Mouse (Mus musculus): ENCODE data around the gene Hist1h4d. TPM values are rescaled to one million over a fixed set of nuclear protein-coding genes. Genes with fewer than 3 reads are reported as not detected.
"Not testable (repeated sequence)": the region's sequence is repeated elsewhere in the genome, so short reads cannot be mapped to it uniquely, and the experiment has no call there.

The Hist1h4d gene
- polyA plus RNA-seq, 1 experiment from 2014 or later: 126 TPM

DNA sequence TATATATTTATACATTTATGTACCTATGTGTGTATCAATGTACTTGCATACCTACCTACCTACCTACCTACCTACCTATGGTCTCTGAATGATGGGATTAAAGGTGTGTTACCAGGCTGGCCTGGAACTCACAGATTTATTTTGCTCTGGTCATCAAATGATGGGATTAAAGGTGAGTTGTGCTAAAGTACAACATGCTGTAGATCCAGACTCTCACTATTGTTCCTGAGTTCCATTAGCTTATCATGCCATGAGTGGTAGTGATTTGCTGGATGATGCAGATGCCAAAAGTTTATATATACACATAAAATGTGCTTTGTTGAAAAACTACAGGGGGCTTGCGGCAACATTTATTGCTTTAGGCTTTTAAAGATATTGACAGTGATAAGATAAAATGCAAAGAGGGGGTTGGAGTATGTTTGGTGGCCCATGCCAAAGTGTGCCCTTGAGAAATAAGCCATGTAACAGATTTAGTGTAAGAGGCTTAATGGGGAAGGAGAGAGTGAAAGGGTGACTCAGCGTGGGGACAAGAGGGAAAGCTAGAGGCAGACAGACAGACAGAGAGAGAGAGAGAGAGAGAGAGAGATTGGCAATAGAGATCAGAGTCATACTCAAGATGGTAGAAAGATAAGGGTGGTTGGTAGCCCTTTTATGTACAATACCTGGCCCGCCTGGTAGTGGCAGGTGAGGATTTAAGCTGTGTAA, 44.2 kb upstream of the Hist1h4d start:
- peak overlapping the region; percentile 50 for H3K4me3 ChIP-seq (ENCODE audit: low read depth, low read length)

DNA sequence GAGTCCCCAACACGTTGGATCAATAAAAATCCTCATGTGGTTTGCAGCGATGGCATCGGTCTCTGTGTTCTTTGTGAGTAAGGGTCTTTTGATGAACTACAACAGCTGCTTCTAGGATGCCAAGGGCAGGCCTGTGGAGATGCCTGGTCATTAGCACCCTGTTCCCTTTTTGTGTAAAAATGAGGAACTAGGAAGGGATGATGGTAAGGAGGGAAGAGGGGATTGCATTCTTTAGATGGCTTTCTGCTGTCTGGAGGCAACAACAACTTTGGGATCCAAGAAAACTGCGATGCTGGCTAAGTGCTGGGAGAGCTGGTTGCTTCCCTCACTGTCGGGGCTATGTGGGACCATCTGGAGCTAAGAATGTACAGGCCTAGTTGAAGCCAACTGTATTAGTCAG, 43.1 kb upstream of the Hist1h4d start:
- 70% methylated on average over 5 of the region's 5 CpGs for WGBS (ENCODE audit: insufficient replicate concordance)
- peak overlapping the region; percentile 74; the same call in 1 of the 2 replicates for H3K9ac ChIP-seq (ENCODE audit: low read depth, low read length)

More for the DNA sequence above, 44.2 kb upstream of the Hist1h4d start:
- peak overlapping the region; percentile 64 for H3K4me2 ChIP-seq (ENCODE audit: low read depth, low read length)
- peaks cover 28% of the 10 kb centered on the region for H3K4me1 ChIP-seq (ENCODE audit: control insufficient read depth, low read depth, low read length)
- no peaks in the 10 kb centered on the region for H3K9me3 ChIP-seq (replicated peaks; ENCODE audit: control insufficient read depth, low read length)
- peak overlapping the region; percentile 74 for H3K9ac ChIP-seq (ENCODE audit: low read depth, low read length)
- H3K27me3 ChIP-seq (ENCODE audit: control insufficient read depth, insufficient read depth, low read depth, low read length): no peaks in the 10 kb centered on the region
- ATAC-seq (ENCODE audit: low read depth): no peak
- H3K36me3 ChIP-seq (ENCODE audit: control insufficient read depth, insufficient read depth): no peaks in the 10 kb centered on the region
- peak overlapping the region; percentile 57 for H3K27ac ChIP-seq (ENCODE audit: low read length)
- 66% methylated on average over 3 of the region's 3 CpGs for WGBS (ENCODE audit: insufficient replicate concordance)

DNA sequence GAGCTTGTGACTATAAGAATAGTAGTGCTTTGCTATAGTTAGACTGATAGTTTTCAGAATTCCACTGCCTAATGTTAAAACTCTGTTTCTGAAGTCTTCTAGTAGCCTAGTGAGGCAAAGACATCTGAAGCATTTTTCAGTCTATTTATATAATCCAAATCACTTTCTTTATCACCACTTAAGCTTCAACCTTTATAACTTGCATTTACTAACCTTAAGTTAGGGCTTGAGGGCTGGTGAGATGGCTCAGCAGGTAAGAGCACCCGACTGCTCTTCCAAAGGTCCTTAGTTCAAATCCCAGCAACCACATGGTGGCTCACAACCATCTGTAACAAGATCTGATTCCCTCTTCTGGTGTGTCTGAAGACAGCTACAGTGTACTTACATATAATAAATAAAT, 41.6 kb upstream of the Hist1h4d start:
- not testable (repeated sequence) for H3K4me3 ChIP-seq (ENCODE audit: low read depth, low read length); H3K27me3 ChIP-seq (ENCODE audit: control insufficient read depth, insufficient read depth, low read depth, low read length); H3K9ac ChIP-seq (ENCODE audit: low read depth, low read length); H3K36me3 ChIP-seq (ENCODE audit: control insufficient read depth, insufficient read depth); ATAC-seq (ENCODE audit: low read depth); H3K4me2 ChIP-seq (ENCODE audit: low read depth, low read length); H3K9me3 ChIP-seq (replicated peaks; ENCODE audit: control insufficient read depth, low read length); H3K27ac ChIP-seq (ENCODE audit: low read length)
- H3K4me1 ChIP-seq (ENCODE audit: control insufficient read depth, low read depth, low read length): peaks cover 20% of the 10 kb centered on the region
- WGBS (ENCODE audit: insufficient replicate concordance): 80% methylated on average over 1 of the region's 1 CpGs

More for the DNA sequence above, 43.1 kb upstream of the Hist1h4d start:
- Histone ChIP-seq H3K4me1 (ENCODE audit: control insufficient read depth, low read depth, low read length) (peaks cover 20% of the 10 kb centered on the region), H3K9me3 (replicated peaks; ENCODE audit: control insufficient read depth, low read length) (no peaks in the 10 kb centered on the region), H3K4me2 (ENCODE audit: low read depth, low read length) (peak overlapping the region; percentile 64; the same call in 1 of the 2 replicates), H3K27ac (ENCODE audit: low read length) (peak overlapping the region; percentile 57), H3K27me3 (ENCODE audit: control insufficient read depth, insufficient read depth, low read depth, low read length) (no peaks in the 10 kb centered on the region), H3K36me3 (ENCODE audit: control insufficient read depth, insufficient read depth) (no peaks in the 10 kb centered on the region), H3K4me3 (ENCODE audit: low read depth, low read length) (peak overlapping the region; percentile 50; the same call in 1 of the 2 replicates)
- ATAC-seq (ENCODE audit: low read depth): no peak

DNA sequence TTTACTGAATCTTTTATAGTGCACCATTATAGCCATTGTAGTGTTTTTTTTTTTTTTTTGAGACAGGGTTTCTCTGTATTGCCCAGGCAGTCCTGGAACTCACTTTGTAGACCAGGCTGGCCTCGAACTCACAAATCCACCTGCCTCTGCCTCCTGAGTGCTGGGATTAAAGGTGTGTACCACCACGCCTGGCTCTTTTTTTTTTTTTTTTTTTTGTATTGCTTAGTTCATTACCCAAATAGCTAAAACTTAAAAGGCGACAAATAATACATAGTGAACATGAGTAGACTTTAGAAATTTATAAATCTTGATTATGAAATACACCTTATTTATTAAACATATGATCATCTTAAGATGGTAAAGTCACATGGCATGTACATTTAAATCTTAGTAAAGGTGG, 39.9 kb upstream of the Hist1h4d start:
- H3K27me3 ChIP-seq (ENCODE audit: control insufficient read depth, insufficient read depth, low read depth, low read length): no peaks in the 10 kb centered on the region
- 59% methylated on average over 3 of the region's 3 CpGs for WGBS (ENCODE audit: insufficient replicate concordance)
- no peaks in the 10 kb centered on the region for H3K36me3 ChIP-seq (ENCODE audit: control insufficient read depth, insufficient read depth)
- no peaks in the 10 kb centered on the region for H3K9me3 ChIP-seq (replicated peaks; ENCODE audit: control insufficient read depth, low read length)
- H3K4me2 ChIP-seq (ENCODE audit: low read depth, low read length): peak overlapping the region; percentile 53
- no peak for ATAC-seq (ENCODE audit: low read depth)
- no peak overlapping the region for H3K27ac ChIP-seq (ENCODE audit: low read length)
- peaks cover 19% of the 10 kb centered on the region for H3K4me1 ChIP-seq (ENCODE audit: control insufficient read depth, low read depth, low read length)
- H3K4me3 ChIP-seq (ENCODE audit: low read depth, low read length): peak overlapping the region; percentile 33
- peak overlapping the region; percentile 41; the same call in 1 of the 2 replicates for H3K9ac ChIP-seq (ENCODE audit: low read depth, low read length)

DNA sequence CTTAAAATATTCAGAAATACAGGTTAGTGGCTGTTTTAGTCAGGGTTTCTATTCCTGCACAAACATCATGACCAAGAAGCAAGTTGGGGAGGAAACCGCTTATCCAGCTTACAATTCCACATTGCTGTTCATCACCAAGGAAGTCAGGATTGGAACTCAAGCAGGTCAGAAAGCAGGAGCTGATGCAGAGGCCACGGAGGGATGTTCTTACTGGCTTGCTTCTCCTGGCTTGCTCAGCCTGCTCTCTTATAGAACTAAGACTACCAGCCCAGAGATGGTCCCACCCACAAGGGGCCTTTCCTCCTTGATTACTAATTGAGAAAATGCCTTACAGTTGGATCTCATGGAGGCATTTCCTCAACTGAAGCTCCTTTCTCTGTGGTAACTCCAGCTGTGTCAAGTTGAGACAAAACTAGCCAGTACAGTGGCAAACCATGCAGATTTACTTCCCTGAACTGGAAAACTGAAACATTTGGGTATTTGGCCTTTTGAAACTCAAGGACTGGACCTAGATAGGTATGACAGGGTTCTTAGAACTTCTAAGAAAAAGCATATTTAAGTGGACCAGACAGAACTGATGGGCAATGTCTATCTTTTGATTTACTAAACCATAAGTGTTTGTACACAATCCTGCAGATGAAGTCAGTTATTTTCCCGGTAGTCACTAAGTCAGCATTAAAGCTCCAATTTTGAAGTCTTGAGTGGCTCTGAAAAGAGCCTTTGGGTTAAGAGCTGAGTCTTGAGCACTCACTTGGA, 39.0 kb upstream of the Hist1h4d start:
- H3K9me3 ChIP-seq (replicated peaks; ENCODE audit: control insufficient read depth, low read length): not testable (repeated sequence)

DNA sequence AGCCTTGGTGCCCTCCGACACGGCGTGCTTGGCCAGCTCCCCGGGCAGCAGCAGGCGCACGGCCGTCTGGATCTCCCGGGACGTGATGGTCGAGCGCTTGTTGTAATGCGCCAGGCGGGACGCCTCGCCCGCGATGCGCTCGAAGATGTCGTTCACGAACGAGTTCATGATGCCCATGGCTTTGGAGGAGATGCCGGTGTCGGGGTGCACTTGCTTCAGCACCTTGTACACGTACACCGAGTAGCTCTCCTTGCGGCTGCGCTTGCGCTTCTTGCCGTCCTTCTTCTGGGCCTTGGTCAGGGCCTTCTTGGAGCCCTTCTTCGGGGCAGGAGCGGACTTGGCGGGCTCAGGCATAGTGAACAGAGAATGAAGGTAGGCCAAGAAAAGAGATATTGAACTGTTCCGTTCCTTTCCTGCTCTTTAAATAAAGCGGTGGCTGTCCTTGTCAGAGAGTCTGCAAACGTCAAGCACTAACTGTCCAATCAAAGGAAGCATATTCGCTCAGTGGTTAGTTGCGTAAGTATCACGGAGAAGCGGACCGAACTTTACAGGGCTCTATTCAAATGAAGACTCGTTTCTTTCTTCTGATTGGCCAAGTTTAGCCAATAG, 38.3 kb upstream of the Hist1h4d start, which contains the start of gene Hist1h2bh:
Hist1h2bh (minus strand) TSS at position 394 of the 609 bp plus-strand sequence.
- not testable (repeated sequence) for H3K4me1 ChIP-seq (ENCODE audit: control insufficient read depth, low read depth, low read length); H3K36me3 ChIP-seq (ENCODE audit: control insufficient read depth, insufficient read depth); H3K9me3 ChIP-seq (replicated peaks; ENCODE audit: control insufficient read depth, low read length); H3K27me3 ChIP-seq (ENCODE audit: control insufficient read depth, insufficient read depth, low read depth, low read length)
- ATAC-seq (ENCODE audit: low read depth): peak; percentile 88
- Histone ChIP-seq H3K4me3 (ENCODE audit: low read depth, low read length) (peak within 1 kb of the TSS; percentile 67), H3K9ac (ENCODE audit: low read depth, low read length) (peak within 1 kb of the TSS; percentile 81), H3K27ac (ENCODE audit: low read length) (peak within 1 kb of the TSS; percentile 99), H3K4me2 (ENCODE audit: low read depth, low read length) (peak within 1 kb of the TSS; percentile 92)
- WGBS (ENCODE audit: insufficient replicate concordance): 0% methylated on average over 34 of the region's 42 CpGs

More for the DNA sequence above, 39.0 kb upstream of the Hist1h4d start:
- not testable (repeated sequence) for H3K36me3 ChIP-seq (ENCODE audit: control insufficient read depth, insufficient read depth); ATAC-seq (ENCODE audit: low read depth); H3K27me3 ChIP-seq (ENCODE audit: control insufficient read depth, insufficient read depth, low read depth, low read length)
- peak overlapping the region; percentile 96 for H3K27ac ChIP-seq (ENCODE audit: low read length)
- peak overlapping the region; percentile 58 for H3K4me2 ChIP-seq (ENCODE audit: low read depth, low read length)
- H3K4me3 ChIP-seq (ENCODE audit: low read depth, low read length): peak overlapping the region; percentile 67
- 7% methylated on average over 3 of the region's 3 CpGs for WGBS (ENCODE audit: insufficient replicate concordance)
- H3K4me1 ChIP-seq (ENCODE audit: control insufficient read depth, low read depth, low read length): peaks cover 12% of the 10 kb centered on the region
- peak overlapping the region; percentile 81 for H3K9ac ChIP-seq (ENCODE audit: low read depth, low read length)

DNA sequence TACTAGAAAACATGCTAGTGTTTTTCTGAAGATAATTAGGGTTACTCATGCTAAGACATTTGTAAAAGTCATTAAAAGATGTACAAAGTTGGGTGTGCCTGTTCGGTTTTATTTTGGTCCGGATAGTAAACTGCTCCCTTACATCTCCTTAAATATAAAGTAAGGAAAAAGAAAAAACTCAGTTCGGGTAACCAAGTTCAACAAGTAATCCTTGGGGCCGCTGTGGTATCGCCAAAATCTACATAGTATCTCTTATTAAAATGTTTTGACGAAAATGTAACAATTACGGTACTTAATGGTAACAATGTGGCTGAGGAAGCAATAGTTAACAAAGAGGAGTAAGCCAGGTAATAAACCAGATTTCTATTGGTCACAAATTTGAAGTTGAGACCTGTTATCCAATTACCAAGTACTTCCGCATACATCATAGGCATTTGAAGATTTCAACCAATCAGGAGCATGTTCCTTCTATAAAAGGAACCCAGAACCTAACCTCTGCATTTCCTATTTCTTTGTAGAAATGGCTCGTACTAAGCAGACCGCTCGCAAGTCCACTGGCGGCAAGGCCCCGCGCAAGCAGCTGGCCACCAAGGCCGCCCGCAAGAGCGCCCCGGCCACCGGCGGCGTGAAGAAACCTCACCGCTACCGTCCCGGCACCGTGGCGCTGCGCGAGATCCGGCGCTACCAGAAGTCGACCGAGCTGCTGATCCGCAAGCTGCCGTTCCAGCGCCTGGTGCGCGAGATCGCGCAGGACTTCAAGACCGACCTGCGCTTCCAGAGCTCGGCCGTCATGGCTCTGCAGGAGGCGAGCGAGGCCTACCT, 37.2 kb upstream of the Hist1h4d start, which contains the start of gene Hist1h3f:
Hist1h3f (plus strand) TSS at position 88 of the 822 bp plus-strand sequence.
- 0% methylated on average over 23 of the region's 45 CpGs for WGBS (ENCODE audit: insufficient replicate concordance)
- peak within 1 kb of the TSS; percentile 99 for H3K27ac ChIP-seq (ENCODE audit: low read length)

DNA sequence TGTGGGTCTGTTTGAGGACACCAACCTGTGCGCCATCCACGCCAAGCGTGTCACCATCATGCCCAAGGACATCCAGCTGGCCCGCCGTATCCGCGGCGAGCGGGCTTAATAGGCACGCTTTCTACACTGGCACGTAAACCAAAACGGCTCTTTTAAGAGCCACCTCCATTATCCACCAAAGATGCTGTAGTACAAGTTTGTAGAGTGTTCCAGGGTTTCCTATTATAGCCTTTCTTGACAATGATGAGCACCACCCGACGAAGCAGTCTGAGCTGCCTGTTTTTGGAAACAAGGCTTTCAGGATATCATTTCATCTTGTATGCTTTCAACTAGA, 36.6 kb upstream of the Hist1h4d start:
- peak overlapping the region; percentile 47 for H3K9ac ChIP-seq (ENCODE audit: low read depth, low read length)
- H3K36me3 ChIP-seq (ENCODE audit: control insufficient read depth, insufficient read depth); H3K4me1 ChIP-seq (ENCODE audit: control insufficient read depth, low read depth, low read length); H3K9me3 ChIP-seq (replicated peaks; ENCODE audit: control insufficient read depth, low read length); H3K27me3 ChIP-seq (ENCODE audit: control insufficient read depth, insufficient read depth, low read depth, low read length): not testable (repeated sequence)
- peak overlapping the region; percentile 60 for H3K4me3 ChIP-seq (ENCODE audit: low read depth, low read length)
- peak; percentile 2; the same call in 1 of the 2 replicates for ATAC-seq (ENCODE audit: low read depth)
- WGBS (ENCODE audit: insufficient replicate concordance): 0% methylated on average over 14 of the region's 14 CpGs
- H3K27ac ChIP-seq (ENCODE audit: low read length): peak overlapping the region; percentile 99
- H3K4me2 ChIP-seq (ENCODE audit: low read depth, low read length): peak overlapping the region; percentile 44

More for the DNA sequence above, 37.2 kb upstream of the Hist1h4d start, which contains the start of gene Hist1h3f:
- ATAC-seq (ENCODE audit: low read depth): peak; percentile 78
- Histone ChIP-seq H3K9me3 (replicated peaks; ENCODE audit: control insufficient read depth, low read length) (no peaks in the 10 kb centered on the region), H3K4me3 (ENCODE audit: low read depth, low read length) (peak within 1 kb of the TSS; percentile 67), H3K4me2 (ENCODE audit: low read depth, low read length) (peak within 1 kb of the TSS; percentile 92), H3K36me3 (ENCODE audit: control insufficient read depth, insufficient read depth) (no peaks in the 10 kb centered on the region), H3K27me3 (ENCODE audit: control insufficient read depth, insufficient read depth, low read depth, low read length) (no peaks in the 10 kb centered on the region), H3K4me1 (ENCODE audit: control insufficient read depth, low read depth, low read length) (peaks cover 7% of the 10 kb centered on the region), H3K9ac (ENCODE audit: low read depth, low read length) (peak within 1 kb of the TSS; percentile 81)

All from liver, embryonic 16.5 days (tissue).